Mouse (Mus musculus): Measurements from ENCODE around the gene Neu3.

- TF ChIP-seq CTCF (IDR thresholded peaks at IDR 0.05; ENCODE audit: extremely low read depth, insufficient read depth, low read length) (no peak), POLR2A (IDR thresholded peaks at IDR 0.05; ENCODE audit: extremely low read depth, insufficient read depth, low read length) (no peak)
These were observed 30.1 kb upstream of the Neu3 start for GRCm38 (mm10) chr7:99858175-99858812.
